Mouse (Mus musculus) neural tube, embryonic 11.5 days (tissue): ENCODE measurements at regions not wholly inside any gene's neighbourhood (a gene's known extent, or its start where the extent isn't known, plus 50 kb on each side); places are given as distances from the start of the nearest gene placed in this dataset.

Experiments
- ATAC-seq: fragments of 200-750 bp; cut with Nextera tagmentation; 2 replicates; pipeline ENCODE4 v1.8.0; 2017; ENCODE audit warnings: moderate number of reproducible peaks, mild to moderate bottlenecking, moderate TSS enrichment, moderate library complexity; ENCODE audit not compliant: insufficient read depth, low FRiP score, low TSS enrichment
- DNase-seq: peaks from one replicate; pipeline ENCODE4 v3.0.0-alpha.2; 2015; ENCODE audit warnings: low spot score
- H3K27ac ChIP-seq: fragments of 300-500 bp; sonication (generic); 2 replicates; pipeline ENCODE4 v1.5.1; 2014; ENCODE audit warnings: low read depth, mild to moderate bottlenecking, low read length
- H3K27me3 ChIP-seq: fragments of 300-500 bp; sonication (generic); 2 replicates; pipeline ENCODE4 v1.6.1; 2014; ENCODE audit warnings: mild to moderate bottlenecking, low read length, mixed read lengths; ENCODE audit not compliant: control insufficient read depth, insufficient read depth
- H3K36me3 ChIP-seq: fragments of 300-500 bp; sonication (generic); 2 replicates; pipeline ENCODE4 v1.6.1; 2014; ENCODE audit warnings: mild to moderate bottlenecking, low read length, moderate library complexity, mixed read lengths; ENCODE audit not compliant: control insufficient read depth, insufficient read depth
- H3K4me1 ChIP-seq: fragments of 300-500 bp; sonication (generic); 2 replicates; pipeline ENCODE4 v1.6.1; 2014; ENCODE audit warnings: low read length, mixed read lengths; ENCODE audit not compliant: control insufficient read depth, insufficient read depth
- H3K4me2 ChIP-seq: fragments of 300-500 bp; sonication (generic); 2 replicates; pipeline ENCODE4 v1.6.1; 2014; ENCODE audit warnings: low read depth, mild to moderate bottlenecking, moderate library complexity
- H3K4me3 ChIP-seq: fragments of 300-500 bp; sonication (generic); 2 replicates; pipeline ENCODE4 v1.5.1; 2014; ENCODE audit warnings: low read depth, low read length
- H3K9ac ChIP-seq: fragments of 300-500 bp; sonication (generic); 2 replicates; pipeline ENCODE4 v1.6.1; 2014; ENCODE audit warnings: mild to moderate bottlenecking, low read length
- H3K9me3 ChIP-seq: fragments of 300-500 bp; sonication (generic); 2 replicates; pipeline ENCODE4 v1.6.1; 2016; ENCODE audit warnings: low read length; ENCODE audit not compliant: control insufficient read depth
- WGBS: fragments of 180-500 bp; shearing (Covaris S2); extraction: QIAGEN DNeasy Blood & Tissue Kit; methylation state at CpG from one replicate; pipeline ENCODE4 v1.1.7; 2014; 5-methylcytosine and 5-hydroxymethylcytosine counted together

GRCm38 (mm10) chr11:20934191-20935062, 103.6 kb upstream of the Lgalsl start:
- ATAC-seq (no peak), DNase-seq (no peak)
- 40% methylated on average over 2 of the region's 2 CpGs for WGBS

GRCm38 (mm10) chr11:20935063-20935370, 104.2 kb upstream of the Lgalsl start:
- Histone ChIP-seq H3K27me3 (no peaks in the 10 kb centered on the region), H3K4me1 (no peaks in the 10 kb centered on the region), H3K4me2 (no peak overlapping the region), H3K9ac (no peak overlapping the region), H3K9me3 (no peaks in the 10 kb centered on the region), H3K4me3 (no peak overlapping the region), H3K36me3 (no peaks in the 10 kb centered on the region), H3K27ac (no peak overlapping the region)
- DNase-seq, result no peak
- no peak for ATAC-seq

More at GRCm38 (mm10) chr11:20934191-20935062, 103.6 kb upstream of the Lgalsl start:
- Histone ChIP-seq H3K27ac (no peak overlapping the region), H3K9me3 (no peaks in the 10 kb centered on the region), H3K9ac (no peak overlapping the region), H3K4me3 (no peak overlapping the region), H3K4me1 (no peaks in the 10 kb centered on the region), H3K4me2 (no peak overlapping the region), H3K36me3 (no peaks in the 10 kb centered on the region), H3K27me3 (no peaks in the 10 kb centered on the region)

GRCm38 (mm10) chr11:20935910-20936309, 105.1 kb upstream of the Lgalsl start:
- no peaks in the 10 kb centered on the region for H3K36me3 ChIP-seq
- WGBS, result 83% methylated on average over 2 of the region's 2 CpGs
- H3K4me2 ChIP-seq, result no peak overlapping the region
- H3K4me3 ChIP-seq, result no peak overlapping the region
- no peaks in the 10 kb centered on the region for H3K27me3 ChIP-seq
- DNase-seq (no peak), ATAC-seq (no peak)
- no peak overlapping the region for H3K27ac ChIP-seq
- no peaks in the 10 kb centered on the region for H3K4me1 ChIP-seq
- no peaks in the 10 kb centered on the region for H3K9me3 ChIP-seq
- no peak overlapping the region for H3K9ac ChIP-seq

- WGBS, result 78% methylated on average over 1 of the region's 1 CpGs
- no peak for ATAC-seq
Observed at GRCm38 (mm10) chr11:20936996-20937395, 106.1 kb upstream of the Lgalsl start.

GRCm38 (mm10) chr11:20937942-20938341, 107.1 kb upstream of the Lgalsl start:
- Histone ChIP-seq H3K4me2 (no peak overlapping the region), H3K9ac (no peak overlapping the region), H3K4me1 (0 out of 2 replicates have a peak, but pooled peaks cover 3% of the 10 kb centered on the region), H3K27ac (no peak overlapping the region), H3K27me3 (no peaks in the 10 kb centered on the region), H3K36me3 (no peaks in the 10 kb centered on the region), H3K9me3 (no peaks in the 10 kb centered on the region), H3K4me3 (no peak overlapping the region)
- 96% methylated on average over 4 of the region's 4 CpGs for WGBS
- ATAC-seq (no peak), DNase-seq (no peak)

More at GRCm38 (mm10) chr11:20936996-20937395, 106.1 kb upstream of the Lgalsl start:
- H3K4me2 ChIP-seq, result no peak overlapping the region
- H3K9ac ChIP-seq, result no peak overlapping the region
- DNase-seq, result no peak
- no peaks in the 10 kb centered on the region for H3K27me3 ChIP-seq
- 0 out of 2 replicates have a peak, but pooled peaks cover 3% of the 10 kb centered on the region for H3K4me1 ChIP-seq
- H3K9me3 ChIP-seq, result no peaks in the 10 kb centered on the region
- no peaks in the 10 kb centered on the region for H3K36me3 ChIP-seq
- no peak overlapping the region for H3K4me3 ChIP-seq
- no peak overlapping the region for H3K27ac ChIP-seq

GRCm38 (mm10) chr11:20939644-20940043, 108.8 kb upstream of the Lgalsl start:
- H3K4me2 ChIP-seq, result no peak overlapping the region
- H3K27ac ChIP-seq, result no peak overlapping the region
- ATAC-seq (no peak), DNase-seq (no peak)
- no peak overlapping the region for H3K4me3 ChIP-seq
- 0 out of 2 replicates have a peak, but pooled peaks cover 3% of the 10 kb centered on the region for H3K4me1 ChIP-seq
- no peaks in the 10 kb centered on the region for H3K27me3 ChIP-seq
- no peaks in the 10 kb centered on the region for H3K9me3 ChIP-seq
- no peaks in the 10 kb centered on the region for H3K36me3 ChIP-seq
- no peak overlapping the region for H3K9ac ChIP-seq
- 90% methylated on average over 4 of the region's 4 CpGs for WGBS

- H3K27ac ChIP-seq, result no peak overlapping the region
- H3K27me3 ChIP-seq, result no peaks in the 10 kb centered on the region
- H3K9me3 ChIP-seq, result no peaks in the 10 kb centered on the region
- ATAC-seq (no peak), DNase-seq (no peak)
- H3K4me3 ChIP-seq, result no peak overlapping the region
- no peak overlapping the region for H3K4me2 ChIP-seq
- 44% methylated on average over 4 of the region's 4 CpGs for WGBS
- H3K9ac ChIP-seq, result no peak overlapping the region
- 0 out of 2 replicates have a peak, but pooled peaks cover 3% of the 10 kb centered on the region for H3K4me1 ChIP-seq
- no peaks in the 10 kb centered on the region for H3K36me3 ChIP-seq
Observed at GRCm38 (mm10) chr11:20941546-20941945, 110.7 kb upstream of the Lgalsl start.

- H3K27ac ChIP-seq, result no peak overlapping the region
- H3K4me1 ChIP-seq, result no peaks in the 10 kb centered on the region
- 63% methylated on average over 8 of the region's 8 CpGs for WGBS
- H3K9me3 ChIP-seq, result no peaks in the 10 kb centered on the region
- no peak overlapping the region for H3K9ac ChIP-seq
- DNase-seq (no peak), ATAC-seq (no peak)
- no peak overlapping the region for H3K4me3 ChIP-seq
- H3K36me3 ChIP-seq, result no peaks in the 10 kb centered on the region
- H3K4me2 ChIP-seq, result no peak overlapping the region
- H3K27me3 ChIP-seq, result no peaks in the 10 kb centered on the region
Observed at GRCm38 (mm10) chr11:20955561-20955960, 124.7 kb upstream of the Lgalsl start.

- H3K4me1 ChIP-seq, result no peaks in the 10 kb centered on the region
- no peak overlapping the region for H3K27ac ChIP-seq
- H3K9ac ChIP-seq, result no peak overlapping the region
- WGBS, result 46% methylated on average over 2 of the region's 2 CpGs
- no peak overlapping the region for H3K4me2 ChIP-seq
- H3K36me3 ChIP-seq, result no peaks in the 10 kb centered on the region
- H3K9me3 ChIP-seq, result no peaks in the 10 kb centered on the region
- H3K27me3 ChIP-seq, result no peaks in the 10 kb centered on the region
- no peak overlapping the region for H3K4me3 ChIP-seq
- no peak for ATAC-seq
- no peak for DNase-seq
Observed at GRCm38 (mm10) chr11:20957766-20958165, 126.9 kb upstream of the Lgalsl start.
